Mouse (Mus musculus) embryonic facial prominence, embryonic 14.5 days (tissue): ENCODE measurements at regions not wholly inside any gene's neighbourhood (a gene's known extent, or its start where the extent isn't known, plus 50 kb on each side); places are given as distances from the start of the nearest gene placed in this dataset.

ENCODE experiments used
- ATAC-seq: fragments of 200-750 bp; cut with Nextera tagmentation; 2 replicates; pipeline ENCODE4 v1.8.0; 2017; ENCODE audit warnings: low read depth, moderate number of reproducible peaks, moderate TSS enrichment
- DNase-seq: peaks from one replicate; pipeline ENCODE4 v3.0.0-alpha.2; 2015; ENCODE audit warnings: low spot score
- H3K27ac ChIP-seq: fragments of 300-500 bp; sonication (generic); replicated peaks from 2 replicates; pipeline ENCODE4 v1.5.1; 2014; ENCODE audit warnings: low read depth, mild to moderate bottlenecking, low read length, moderate library complexity
- H3K27me3 ChIP-seq: fragments of 300-500 bp; sonication (generic); replicated peaks from 2 replicates; pipeline ENCODE4 v1.6.1; 2014; ENCODE audit warnings: low read length; ENCODE audit not compliant: control insufficient read depth, insufficient read depth
- H3K36me3 ChIP-seq: fragments of 300-500 bp; sonication (generic); 2 replicates; pipeline ENCODE4 v1.6.1; 2014; ENCODE audit warnings: low read length, mixed read lengths; ENCODE audit not compliant: control insufficient read depth, insufficient read depth
- H3K4me1 ChIP-seq: fragments of 300-500 bp; sonication (generic); 2 replicates; pipeline ENCODE4 v1.6.1; 2014; ENCODE audit warnings: antibody characterized with exemption, low read length; ENCODE audit not compliant: control insufficient read depth, insufficient read depth
- H3K4me2 ChIP-seq: fragments of 300-500 bp; sonication (generic); 2 replicates; pipeline ENCODE4 v1.6.1; 2014; ENCODE audit warnings: low read depth, mild to moderate bottlenecking, low read length, moderate library complexity, mixed read lengths
- H3K4me3 ChIP-seq: fragments of 300-500 bp; sonication (generic); 2 replicates; pipeline ENCODE4 v1.5.1; 2014; ENCODE audit warnings: low read depth, mild to moderate bottlenecking, low read length
- H3K9ac ChIP-seq: fragments of 300-500 bp; sonication (generic); 2 replicates; pipeline ENCODE4 v1.6.1; 2014; ENCODE audit warnings: low read depth, mild to moderate bottlenecking, low read length, moderate library complexity, mixed read lengths
- H3K9me3 ChIP-seq: fragments of 300-500 bp; sonication (generic); 2 replicates; pipeline ENCODE4 v1.6.1; 2016; ENCODE audit warnings: low read length; ENCODE audit not compliant: control insufficient read depth
- WGBS: fragments of 180-500 bp; shearing (Covaris S2); extraction: QIAGEN DNeasy Blood & Tissue Kit; methylation state at CpG from one replicate; pipeline ENCODE4 v1.1.7; 2014; 5-methylcytosine and 5-hydroxymethylcytosine counted together

DNA sequence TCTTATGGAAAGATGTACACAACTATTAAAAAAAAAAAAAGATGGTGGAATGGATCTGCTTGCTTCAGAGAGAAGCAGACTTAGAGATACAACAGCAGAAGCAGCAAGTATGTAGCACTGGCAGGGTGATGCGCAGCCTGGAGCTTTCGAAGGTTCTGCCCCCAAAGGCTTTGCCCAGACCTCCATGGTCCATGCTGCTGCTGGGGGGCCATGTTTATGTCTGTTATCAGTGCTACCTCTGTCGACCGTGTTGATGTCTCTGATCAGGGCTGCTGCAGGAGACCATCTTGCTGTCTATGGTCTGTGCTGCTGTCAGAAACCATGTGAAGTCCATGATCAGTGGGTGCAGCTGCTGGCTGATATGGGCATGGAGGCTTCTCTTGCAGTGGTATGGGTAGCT, 88.6 kb upstream of the Fam189a1 start:
- Histone ChIP-seq H3K4me1 (peaks cover 5% of the 10 kb centered on the region; the same call in 1 of the 2 replicates), H3K36me3 (no peaks in the 10 kb centered on the region), H3K27ac (no peak overlapping the region), H3K4me3 (no peak overlapping the region), H3K27me3 (no peaks in the 10 kb centered on the region), H3K9ac (no peak overlapping the region), H3K9me3 (no peaks in the 10 kb centered on the region), H3K4me2 (no peak overlapping the region)
- DNase-seq (no peak), ATAC-seq (no peak)
- WGBS = 91% methylated on average over 4 of the region's 4 CpGs

DNA sequence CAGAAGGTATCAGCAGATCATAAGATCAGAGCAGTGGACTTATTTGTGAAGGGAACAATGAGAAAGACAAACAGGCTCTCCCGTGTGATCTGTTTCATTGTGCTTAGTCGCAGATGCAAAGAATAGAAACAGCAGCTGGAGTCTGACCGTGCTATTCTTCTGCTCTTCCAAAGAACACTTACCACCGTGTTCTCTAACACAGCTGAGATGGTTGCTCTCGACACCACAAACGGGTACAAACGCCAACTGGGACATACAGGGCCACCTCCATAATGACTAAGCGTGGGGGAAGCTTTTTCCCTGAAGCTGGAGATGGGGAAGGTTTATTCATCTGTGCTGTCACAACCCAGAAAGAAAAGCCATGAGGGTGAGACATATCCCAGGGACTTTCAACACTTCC, 84.8 kb upstream of the Fam189a1 start:
- Histone ChIP-seq H3K9me3 (no peaks in the 10 kb centered on the region), H3K9ac (no peak overlapping the region), H3K27me3 (no peaks in the 10 kb centered on the region), H3K27ac (no peak overlapping the region), H3K4me1 (no peaks in the 10 kb centered on the region), H3K4me2 (no peak overlapping the region), H3K4me3 (no peak overlapping the region), H3K36me3 (no peaks in the 10 kb centered on the region)
- 72% methylated on average over 8 of the region's 8 CpGs for WGBS
- ATAC-seq (no peak), DNase-seq (no peak)

DNA sequence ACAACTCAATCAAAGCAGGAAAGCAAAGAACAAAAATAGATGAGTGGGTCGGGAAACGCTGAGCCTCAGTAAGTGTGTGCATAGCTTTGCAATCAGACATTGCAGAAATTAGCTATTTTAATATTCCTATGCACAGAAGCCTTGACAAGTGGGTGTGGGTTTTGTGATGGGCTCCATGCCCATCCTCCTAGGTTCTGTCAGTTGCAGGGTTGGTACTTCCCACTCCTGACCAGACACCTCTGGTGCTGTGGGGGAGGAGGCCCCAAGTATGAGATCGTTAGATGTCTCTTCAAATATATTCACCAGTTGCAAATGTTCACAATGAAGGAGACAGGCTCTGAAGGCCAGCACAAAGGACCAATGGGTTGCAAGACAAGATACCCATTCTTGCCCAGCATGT, 79.3 kb upstream of the Fam189a1 start:
- Histone ChIP-seq H3K4me3 (no peak overlapping the region), H3K4me1 (no peaks in the 10 kb centered on the region), H3K27ac (no peak overlapping the region), H3K4me2 (no peak overlapping the region), H3K36me3 (no peaks in the 10 kb centered on the region), H3K27me3 (no peaks in the 10 kb centered on the region), H3K9me3 (no peaks in the 10 kb centered on the region), H3K9ac (no peak overlapping the region)
- no peak for DNase-seq
- no peak for ATAC-seq
- 93% methylated on average over 3 of the region's 3 CpGs for WGBS

DNA sequence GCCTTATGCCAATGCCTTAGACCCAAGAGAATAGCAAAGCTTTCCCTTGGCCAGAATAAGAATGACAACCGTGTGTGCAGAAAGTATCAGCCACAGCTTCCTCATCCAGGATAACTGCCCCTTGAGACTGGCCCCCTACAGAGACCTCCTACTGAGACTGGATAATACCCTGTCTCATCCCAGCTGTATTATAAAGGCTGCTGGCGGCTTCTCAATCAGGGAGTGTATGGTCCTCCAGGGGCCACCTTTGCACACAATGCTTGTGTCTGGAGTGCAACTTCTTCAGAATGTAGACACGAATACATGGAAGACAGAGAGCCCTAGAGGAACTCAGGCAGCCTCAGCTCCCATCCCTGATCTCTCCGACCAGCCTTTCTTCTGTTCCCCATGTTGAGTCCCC, 77.3 kb upstream of the Fam189a1 start:
- 50% methylated on average over 4 of the region's 4 CpGs for WGBS
- Histone ChIP-seq H3K27me3 (no peaks in the 10 kb centered on the region), H3K27ac (no peak overlapping the region), H3K36me3 (no peaks in the 10 kb centered on the region), H3K4me1 (no peaks in the 10 kb centered on the region), H3K9ac (no peak overlapping the region), H3K9me3 (no peaks in the 10 kb centered on the region), H3K4me2 (no peak overlapping the region), H3K4me3 (no peak overlapping the region)
- ATAC-seq (peak; percentile 41; the same call in 1 of the 2 replicates), DNase-seq (no peak)

DNA sequence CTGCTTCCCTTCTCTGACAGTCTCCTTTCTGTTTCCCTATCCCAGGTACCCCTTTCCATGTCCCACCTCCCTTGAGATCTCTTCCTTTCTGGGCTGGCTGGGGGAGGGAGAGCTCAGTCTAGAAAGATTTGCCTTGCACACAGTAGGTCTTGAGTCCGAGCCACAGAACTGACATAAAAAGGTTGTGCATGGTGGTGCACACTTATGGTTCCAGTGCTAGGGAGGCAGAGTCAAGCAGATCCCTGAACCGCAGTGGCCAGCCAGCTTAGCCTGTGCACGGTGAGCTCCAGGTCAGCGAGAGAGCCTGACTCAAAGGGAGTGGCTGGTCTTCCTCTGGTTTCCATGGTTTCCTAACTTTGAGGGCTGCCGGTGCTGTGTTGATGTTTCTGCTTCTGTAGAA, 72.9 kb upstream of the Fam189a1 start:
- ATAC-seq (no peak), DNase-seq (no peak)
- Histone ChIP-seq H3K27ac (no peak overlapping the region), H3K4me1 (no peaks in the 10 kb centered on the region), H3K36me3 (no peaks in the 10 kb centered on the region), H3K9me3 (no peaks in the 10 kb centered on the region), H3K9ac (no peak overlapping the region), H3K4me3 (no peak overlapping the region), H3K4me2 (no peak overlapping the region), H3K27me3 (no peaks in the 10 kb centered on the region)
- WGBS = 76% methylated on average over 5 of the region's 5 CpGs

DNA sequence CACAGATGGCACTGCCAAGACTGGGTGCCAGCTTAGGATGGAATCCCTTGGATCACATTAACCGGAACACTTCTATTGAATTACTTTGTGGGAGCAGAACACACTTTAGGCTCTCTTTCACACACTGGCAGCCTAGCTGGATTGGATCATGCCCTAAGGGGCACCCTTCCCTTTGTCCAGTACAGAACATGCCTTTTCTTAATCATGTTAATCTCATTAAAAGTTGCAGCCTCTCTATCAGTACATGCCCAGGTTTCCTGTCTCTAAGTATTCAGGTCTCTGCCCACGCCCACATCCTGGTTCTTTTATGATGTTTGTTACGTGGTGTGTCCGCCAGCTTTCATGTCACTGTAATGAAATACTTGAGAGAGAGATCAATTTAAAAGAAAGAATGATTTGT, 69.8 kb upstream of the Fam189a1 start:
- Histone ChIP-seq H3K4me3 (no peak overlapping the region), H3K27me3 (no peaks in the 10 kb centered on the region), H3K27ac (no peak overlapping the region), H3K9ac (no peak overlapping the region), H3K9me3 (no peaks in the 10 kb centered on the region), H3K4me1 (no peaks in the 10 kb centered on the region), H3K36me3 (no peaks in the 10 kb centered on the region), H3K4me2 (no peak overlapping the region)
- no peak for DNase-seq
- WGBS = 80% methylated on average over 4 of the region's 4 CpGs
- ATAC-seq = no peak

DNA sequence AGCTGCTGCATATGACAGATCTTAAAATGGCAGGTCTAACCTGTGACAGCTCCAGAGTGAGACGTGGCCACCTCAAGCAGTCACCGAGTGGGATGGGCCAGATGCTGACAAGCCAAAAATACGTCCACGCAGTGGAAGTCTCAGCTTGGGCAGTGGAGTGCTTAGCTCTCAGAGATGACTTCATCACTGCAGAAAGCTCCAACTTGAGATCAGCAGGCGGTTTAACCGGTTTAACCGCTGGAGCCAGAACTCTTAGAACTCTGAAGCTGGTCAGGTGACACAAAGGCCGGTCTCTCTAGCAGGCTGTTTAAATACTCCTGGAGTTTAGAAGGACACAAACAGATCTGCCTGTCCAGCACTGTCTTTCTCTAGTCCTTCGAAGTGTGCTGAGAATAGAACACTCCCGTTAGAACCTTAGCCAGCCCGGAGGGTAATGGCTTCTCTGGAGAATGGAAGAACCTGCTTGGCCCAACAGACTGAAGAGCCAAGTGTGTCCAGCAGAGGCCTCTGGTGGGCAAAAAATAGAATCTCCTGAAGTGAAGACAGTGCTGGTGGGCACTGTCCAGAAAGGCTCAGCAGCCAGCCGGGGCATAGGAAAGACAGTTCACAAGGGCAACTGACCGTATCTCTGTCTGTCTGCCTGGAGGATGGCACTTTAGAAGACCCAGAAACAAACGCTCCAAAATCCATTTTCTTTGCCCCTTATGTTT, 57.0 kb upstream of the Fam189a1 start:
- WGBS = 68% methylated on average over 14 of the region's 14 CpGs
- Histone ChIP-seq H3K9me3 (no peaks in the 10 kb centered on the region), H3K9ac (no peak overlapping the region), H3K27ac (no peak overlapping the region), H3K4me3 (no peak overlapping the region), H3K4me2 (no peak overlapping the region), H3K4me1 (no peaks in the 10 kb centered on the region), H3K27me3 (no peaks in the 10 kb centered on the region), H3K36me3 (no peaks in the 10 kb centered on the region)
- ATAC-seq (peak; percentile 89), DNase-seq (peak; percentile 84)

DNA sequence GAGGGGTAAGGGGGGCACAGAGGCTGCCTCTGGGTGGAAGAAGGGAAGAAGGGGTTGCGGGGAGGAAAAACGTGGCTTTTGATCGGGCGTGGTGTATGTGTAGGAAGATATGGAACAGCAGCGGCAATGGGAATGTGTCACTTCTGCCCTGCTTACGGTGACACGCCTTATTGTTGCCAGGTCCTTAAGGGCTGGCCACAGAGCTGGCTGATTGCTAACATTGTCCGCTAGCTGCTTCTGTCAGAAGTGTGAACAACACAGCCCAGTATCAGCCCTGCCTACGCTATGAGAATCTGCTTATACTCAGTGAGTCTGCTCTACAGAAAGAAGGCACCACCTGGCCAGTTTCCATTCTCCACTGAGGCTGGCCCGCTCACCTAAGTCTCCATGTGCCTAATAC, 50.9 kb upstream of the Fam189a1 start:
- Histone ChIP-seq H3K4me2 (no peak overlapping the region), H3K36me3 (no peaks in the 10 kb centered on the region), H3K4me3 (no peak overlapping the region), H3K9ac (no peak overlapping the region), H3K4me1 (no peaks in the 10 kb centered on the region), H3K27me3 (no peaks in the 10 kb centered on the region), H3K9me3 (peaks cover 9% of the 10 kb centered on the region), H3K27ac (no peak overlapping the region)
- ATAC-seq (no peak), DNase-seq (no peak)
- WGBS = 87% methylated on average over 10 of the region's 10 CpGs
